Mouse (Mus musculus) heart, embryonic 16.5 days (tissue): Measurements from ENCODE around the gene Tiam2. TPM values are rescaled to one million over a fixed set of nuclear protein-coding genes. Genes with fewer than 3 reads are reported as not detected.

ENCODE experiments used
- ATAC-seq: fragments of 200-750 bp; cut with Nextera tagmentation; replicated peaks from 2 replicates; pipeline ENCODE4 v1.8.0; 2017; ENCODE audit warnings: moderate number of reproducible peaks; ENCODE audit not compliant: insufficient read depth, low FRiP score; ENCODE audit errors: extremely low read depth
- H3K27ac ChIP-seq: fragments of 300-500 bp; sonication (generic); 2 replicates; pipeline ENCODE4 v1.5.1; 2014; ENCODE audit warnings: mild to moderate bottlenecking, low read length, control low read depth, moderate library complexity
- H3K27me3 ChIP-seq: fragments of 300-500 bp; sonication (generic); 2 replicates; pipeline ENCODE4 v1.6.1; 2014; ENCODE audit warnings: low read length, mixed read lengths; ENCODE audit not compliant: control insufficient read depth, insufficient read depth
- H3K36me3 ChIP-seq: fragments of 300-500 bp; sonication (generic); 2 replicates; pipeline ENCODE4 v1.6.1; 2014; ENCODE audit not compliant: control insufficient read depth, insufficient read depth
- H3K4me1 ChIP-seq: fragments of 300-500 bp; sonication (generic); 2 replicates; pipeline ENCODE4 v1.6.1; 2014; ENCODE audit warnings: low read length, mixed read lengths; ENCODE audit not compliant: control insufficient read depth, insufficient read depth
- H3K4me2 ChIP-seq: fragments of 300-500 bp; sonication (generic); 2 replicates; pipeline ENCODE4 v1.6.1; 2014; ENCODE audit warnings: low read depth, mild to moderate bottlenecking, control low read depth, low read length
- H3K4me3 ChIP-seq: fragments of 300-500 bp; sonication (generic); 2 replicates; pipeline ENCODE4 v1.5.1; 2014; ENCODE audit warnings: mild to moderate bottlenecking, control low read depth, low read length
- H3K9ac ChIP-seq: fragments of 300-500 bp; sonication (generic); 2 replicates; pipeline ENCODE4 v1.6.1; 2014; ENCODE audit warnings: low read length, control low read depth
- H3K9me3 ChIP-seq: fragments of 300-500 bp; sonication (generic); replicated peaks from 2 replicates; pipeline ENCODE4 v1.6.1; 2016; ENCODE audit warnings: low read length; ENCODE audit not compliant: control insufficient read depth
- WGBS: fragments of 180-500 bp; shearing (Covaris S2); extraction: QIAGEN DNeasy Blood & Tissue Kit; methylation state at CpG from one replicate; pipeline ENCODE4 v1.1.7; 2014; 5-methylcytosine and 5-hydroxymethylcytosine counted together
- polyA plus RNA-seq: library from polyadenylated mRNA; unstranded; fragments of >200 nt; fragmentation: Nextera tagmentation; extraction: Ambion mirVana; gene quantifications from 2 replicates; pipeline ENCODE4 v1.2.1, GENCODE M21; 2015

Gene Tiam2
- polyA plus RNA-seq, 1 experiment from 2014 or later: 3.5 TPM

DNA sequence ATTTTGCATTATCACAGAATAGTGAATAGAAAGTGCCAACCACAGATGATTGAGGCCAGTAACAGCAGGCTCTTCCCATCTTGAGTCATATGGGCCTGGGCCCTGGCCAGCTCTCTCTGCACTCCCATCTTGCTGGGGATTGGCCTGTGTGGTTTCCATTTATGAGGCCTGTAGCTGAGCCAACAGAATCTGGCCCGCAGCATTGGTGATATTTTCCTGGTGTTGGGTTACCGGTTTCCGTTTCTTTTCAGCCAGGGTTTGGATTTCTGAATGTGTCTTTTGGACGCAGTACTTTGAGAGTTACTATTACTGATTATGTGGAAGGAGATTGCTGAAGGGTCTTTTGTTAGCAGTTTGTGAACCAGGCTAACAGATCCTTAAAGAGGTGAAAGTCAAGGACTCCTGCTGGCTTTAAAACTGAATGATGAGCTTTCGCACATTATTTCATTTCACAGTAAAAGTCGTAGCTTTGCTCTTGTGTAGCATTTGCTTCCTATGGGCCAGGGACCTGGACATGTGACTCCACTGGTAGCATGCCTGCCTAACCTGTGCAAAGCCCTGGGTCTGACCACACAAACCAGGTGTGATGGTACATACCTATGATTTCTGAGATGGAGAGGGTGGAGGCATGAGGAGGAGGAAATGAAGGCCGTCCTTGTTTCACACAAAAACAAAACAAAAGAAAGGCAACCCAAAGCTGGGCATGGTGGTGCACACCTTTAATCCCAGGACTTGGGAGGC, 5.5 kb downstream of the Tiam2 start:
- Histone ChIP-seq H3K9me3 (no peaks in the 10 kb centered on the region), H3K27ac (peak overlapping the region; percentile 35; the same call in 1 of the 2 replicates)

DNA sequence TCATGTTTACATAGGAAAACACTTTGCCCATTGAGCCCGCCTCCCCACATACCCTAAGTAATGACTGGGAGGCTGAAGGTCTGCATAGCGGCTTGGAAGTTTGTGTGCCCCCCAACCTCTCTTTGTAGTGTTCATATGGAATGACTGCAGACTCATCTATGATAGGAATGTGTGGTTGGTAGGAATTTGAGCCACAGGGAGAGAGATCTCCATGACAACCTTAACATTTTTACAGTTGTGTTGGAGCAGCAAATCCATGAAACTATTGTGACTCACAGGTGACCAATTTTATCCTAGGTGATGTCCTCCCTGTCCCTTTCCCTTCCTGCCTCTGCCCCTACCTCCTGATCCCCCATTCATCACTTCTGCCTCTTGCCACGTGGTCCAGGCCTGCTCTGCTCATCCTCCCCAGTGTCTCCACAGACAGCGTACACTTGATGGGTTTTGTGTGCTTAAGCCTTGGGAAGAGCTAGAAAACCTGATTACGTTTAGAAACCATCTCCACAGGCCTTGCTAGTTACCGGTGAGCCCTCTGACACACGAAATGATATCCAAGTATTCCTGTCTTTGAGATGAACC, 9.9 kb downstream of the Tiam2 start:
- Histone ChIP-seq H3K36me3 (no peaks in the 10 kb centered on the region), H3K9me3 (no peaks in the 10 kb centered on the region), H3K4me1 (no peaks in the 10 kb centered on the region), H3K4me2 (no peak overlapping the region), H3K4me3 (no peak overlapping the region), H3K27me3 (no peaks in the 10 kb centered on the region), H3K27ac (no peak overlapping the region), H3K9ac (no peak overlapping the region)
- no peak for ATAC-seq
- 79% methylated on average over 7 of the region's 7 CpGs for WGBS

More for the DNA sequence above, 5.5 kb downstream of the Tiam2 start:
- Histone ChIP-seq H3K27me3 (no peaks in the 10 kb centered on the region; the same call in 1 of the 2 replicates), H3K9ac (no peak overlapping the region), H3K36me3 (no peaks in the 10 kb centered on the region), H3K4me2 (no peak overlapping the region), H3K4me3 (no peak overlapping the region), H3K4me1 (0 out of 2 replicates have a peak, but pooled peaks cover 6% of the 10 kb centered on the region)
- WGBS: 70% methylated on average over 7 of the region's 7 CpGs
- peak; percentile 75 for ATAC-seq

DNA sequence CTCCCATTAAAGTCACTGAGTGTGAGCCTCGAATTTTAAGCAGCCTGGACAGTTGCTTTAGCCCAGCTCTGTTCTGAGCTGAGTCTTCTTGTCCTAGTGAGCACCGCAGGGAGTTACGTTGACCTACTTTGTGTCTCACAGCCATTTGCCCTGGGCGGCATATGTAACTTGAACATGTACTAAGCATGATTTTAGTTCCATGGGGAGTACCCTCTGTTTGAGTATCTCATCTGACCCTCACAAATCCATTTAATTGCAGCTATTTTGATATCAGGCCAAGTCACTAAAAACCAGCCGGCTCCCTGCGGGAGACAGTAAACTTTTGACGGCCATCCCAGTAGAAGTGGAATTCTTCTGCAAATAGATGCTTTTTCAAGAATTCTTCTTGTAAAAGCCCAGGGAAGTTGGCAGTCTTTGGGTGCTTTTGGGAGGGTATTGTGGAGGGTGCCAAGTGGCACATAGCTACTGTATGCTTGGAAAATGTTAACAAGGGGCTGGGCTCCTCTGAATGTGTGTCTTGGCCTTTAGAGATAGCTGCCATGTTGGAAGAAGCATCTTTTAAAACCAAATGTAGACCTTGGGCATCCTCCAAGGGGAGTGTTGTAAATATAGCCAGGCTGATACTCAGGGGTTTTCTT, 10.6 kb downstream of the Tiam2 start:
- 74% methylated on average over 7 of the region's 7 CpGs for WGBS
- no peak for ATAC-seq
- no peak overlapping the region for H3K4me2 ChIP-seq
- no peaks in the 10 kb centered on the region for H3K9me3 ChIP-seq
- no peaks in the 10 kb centered on the region for H3K27me3 ChIP-seq
- H3K4me3 ChIP-seq: no peak overlapping the region
- no peaks in the 10 kb centered on the region for H3K4me1 ChIP-seq
- H3K36me3 ChIP-seq: no peaks in the 10 kb centered on the region
- H3K27ac ChIP-seq: no peak overlapping the region
- H3K9ac ChIP-seq: no peak overlapping the region

DNA sequence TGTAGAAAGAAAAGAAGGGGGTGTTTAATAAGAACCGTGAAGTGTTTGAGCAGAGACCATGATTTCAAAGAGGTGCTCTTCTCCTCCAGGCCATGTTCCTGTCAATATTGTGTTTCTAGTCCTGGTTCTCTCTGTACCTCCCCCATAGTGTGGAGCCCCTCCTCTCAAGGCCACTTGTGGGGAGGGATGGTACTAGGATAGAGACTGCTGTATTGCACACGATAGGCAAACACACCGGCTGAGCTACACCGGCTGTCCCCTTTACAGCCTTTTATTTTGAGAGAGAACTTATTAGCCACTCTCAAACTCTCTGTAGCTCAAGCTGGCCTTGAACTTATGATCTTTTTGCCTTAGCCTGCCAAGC, 11.1 kb downstream of the Tiam2 start:
- Histone ChIP-seq H3K4me3 (no peak overlapping the region), H3K27me3 (no peaks in the 10 kb centered on the region), H3K27ac (no peak overlapping the region), H3K9me3 (no peaks in the 10 kb centered on the region), H3K36me3 (no peaks in the 10 kb centered on the region), H3K4me2 (no peak overlapping the region), H3K9ac (no peak overlapping the region), H3K4me1 (no peaks in the 10 kb centered on the region)
- ATAC-seq: no peak
- 82% methylated on average over 4 of the region's 4 CpGs for WGBS

DNA sequence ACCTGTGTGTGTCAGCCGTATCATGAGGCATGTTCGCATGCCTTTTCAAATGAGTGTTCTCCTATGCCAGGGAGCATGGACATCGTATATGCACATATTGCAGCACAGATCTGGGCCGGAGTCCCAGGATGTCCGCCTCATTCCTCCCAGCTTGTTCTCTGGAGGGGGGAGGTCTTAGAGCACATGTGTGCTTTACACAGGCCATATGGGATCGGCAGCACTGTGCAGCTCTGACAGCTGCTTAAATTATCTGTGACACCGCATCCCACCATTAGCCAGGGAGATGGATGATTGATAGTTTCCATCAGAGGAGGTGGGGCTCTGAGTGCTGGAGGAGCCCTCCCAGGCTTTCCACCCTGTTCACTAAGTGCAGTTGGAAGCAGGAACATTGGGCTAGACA, 12.4 kb downstream of the Tiam2 start:
- Histone ChIP-seq H3K36me3 (no peaks in the 10 kb centered on the region), H3K27me3 (no peaks in the 10 kb centered on the region), H3K9me3 (no peaks in the 10 kb centered on the region), H3K4me3 (no peak overlapping the region), H3K4me1 (no peaks in the 10 kb centered on the region), H3K9ac (no peak overlapping the region), H3K4me2 (no peak overlapping the region), H3K27ac (no peak overlapping the region)
- ATAC-seq: no peak
- 65% methylated on average over 7 of the region's 7 CpGs for WGBS

DNA sequence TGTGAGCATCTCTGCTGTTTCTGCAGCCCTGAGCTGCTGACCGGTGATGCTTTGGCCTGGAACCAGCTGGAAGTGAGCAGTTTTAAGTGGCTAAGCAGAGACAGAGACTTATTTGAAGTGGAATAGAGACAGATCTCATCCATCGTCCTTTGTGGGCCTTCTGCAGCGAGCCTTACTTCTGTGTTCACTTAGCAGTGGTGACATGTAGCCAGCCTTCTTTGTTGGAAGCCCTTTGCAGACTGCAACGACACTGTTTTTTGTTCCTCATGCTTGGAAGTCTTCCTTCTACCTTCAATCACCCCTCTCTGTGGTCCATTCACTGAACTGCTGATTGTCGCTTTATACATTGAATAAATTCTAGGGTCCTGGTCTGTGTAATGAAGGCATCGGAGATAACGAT, 18.5 kb downstream of the Tiam2 start:
- no peak overlapping the region for H3K9ac ChIP-seq
- no peak for ATAC-seq
- H3K4me3 ChIP-seq: no peak overlapping the region
- no peaks in the 10 kb centered on the region for H3K9me3 ChIP-seq
- no peaks in the 10 kb centered on the region for H3K4me1 ChIP-seq
- H3K36me3 ChIP-seq: no peaks in the 10 kb centered on the region
- H3K27ac ChIP-seq: no peak overlapping the region
- no peak overlapping the region for H3K4me2 ChIP-seq
- no peaks in the 10 kb centered on the region for H3K27me3 ChIP-seq
- WGBS: 73% methylated on average over 7 of the region's 7 CpGs

DNA sequence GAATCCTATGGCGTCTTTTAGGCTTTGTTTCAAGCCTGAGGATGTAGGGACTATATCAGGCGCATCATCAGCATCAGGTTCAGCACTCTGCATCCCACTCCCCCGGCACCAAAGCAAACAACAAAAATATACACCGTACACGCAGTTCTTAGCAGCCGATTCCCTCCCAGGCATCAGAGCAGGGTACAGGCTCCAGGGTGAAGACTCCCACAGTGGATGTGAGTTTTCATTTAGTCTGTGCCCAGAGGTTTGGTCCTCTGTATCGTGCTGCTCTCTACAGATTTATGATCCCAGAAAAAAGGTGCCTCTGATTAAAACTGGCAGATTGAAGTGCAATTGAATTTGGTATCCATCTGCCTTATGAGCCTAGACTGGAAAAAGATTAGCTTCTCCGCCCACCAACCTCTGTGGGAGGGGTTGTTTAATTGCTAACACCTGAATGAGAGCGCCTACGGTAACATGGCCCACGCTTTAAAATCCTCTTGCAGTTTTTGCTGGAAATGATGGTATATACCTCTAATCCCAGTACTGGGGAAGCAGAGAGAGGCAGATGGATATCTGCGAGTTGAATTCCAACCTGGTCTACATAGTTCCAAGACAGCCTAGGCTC, 19.0 kb downstream of the Tiam2 start:
- H3K4me1 ChIP-seq: no peaks in the 10 kb centered on the region
- no peaks in the 10 kb centered on the region for H3K27me3 ChIP-seq
- WGBS: 79% methylated on average over 12 of the region's 12 CpGs
- H3K4me2 ChIP-seq: no peak overlapping the region
- no peak overlapping the region for H3K4me3 ChIP-seq
- no peak overlapping the region for H3K9ac ChIP-seq
- no peak for ATAC-seq
- H3K27ac ChIP-seq: no peak overlapping the region
- no peaks in the 10 kb centered on the region for H3K9me3 ChIP-seq
- no peaks in the 10 kb centered on the region for H3K36me3 ChIP-seq

DNA sequence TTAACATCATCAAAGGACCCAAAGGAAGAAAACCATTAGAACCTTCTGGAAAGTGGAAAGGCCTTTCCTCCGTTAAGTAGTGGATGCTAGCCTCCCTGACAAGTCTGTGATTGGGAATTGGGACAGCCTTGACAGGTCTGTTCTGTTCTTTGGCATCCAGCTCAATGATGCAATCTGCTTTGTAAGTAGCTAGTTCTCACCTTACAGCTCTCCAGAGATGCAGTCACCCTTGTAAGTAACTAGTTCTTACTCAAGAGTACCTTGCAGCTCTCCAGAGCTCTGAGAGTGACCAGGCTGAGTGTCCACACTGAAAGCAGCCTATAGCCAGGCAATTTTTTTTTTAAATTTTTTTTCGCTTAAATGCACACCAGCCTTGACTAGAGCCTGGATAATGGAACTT, 21.4 kb downstream of the Tiam2 start:
- Histone ChIP-seq H3K9me3 (no peaks in the 10 kb centered on the region), H3K36me3 (no peaks in the 10 kb centered on the region)
- WGBS: 72% methylated on average over 2 of the region's 2 CpGs

DNA sequence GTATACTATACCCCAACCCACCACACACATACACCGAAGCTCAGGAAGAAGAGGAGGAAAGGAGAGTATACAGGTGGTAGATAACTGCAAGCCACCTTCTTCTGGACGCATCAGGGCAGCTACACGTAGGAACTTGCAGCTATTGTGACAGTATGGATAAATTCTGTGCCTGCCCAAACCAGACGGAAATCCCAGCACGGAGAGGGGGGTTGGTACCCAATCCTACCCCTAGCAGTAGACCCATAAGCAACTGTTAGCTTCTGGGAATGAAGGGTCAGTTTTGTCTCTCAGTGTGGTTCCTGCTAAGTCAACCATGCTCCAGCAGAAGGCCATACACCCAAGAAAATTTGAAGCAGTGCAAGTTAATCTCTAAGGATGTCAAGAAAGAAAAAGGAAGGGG, 23.0 kb downstream of the Tiam2 start:
- Histone ChIP-seq H3K4me1 (no peaks in the 10 kb centered on the region), H3K4me2 (no peak overlapping the region), H3K36me3 (no peaks in the 10 kb centered on the region), H3K27ac (no peak overlapping the region), H3K9ac (no peak overlapping the region), H3K4me3 (no peak overlapping the region), H3K27me3 (no peaks in the 10 kb centered on the region), H3K9me3 (no peaks in the 10 kb centered on the region)
- WGBS: 79% methylated on average over 5 of the region's 5 CpGs
- ATAC-seq: no peak

More for the DNA sequence above, 21.4 kb downstream of the Tiam2 start:
- H3K27me3 ChIP-seq: no peaks in the 10 kb centered on the region
- no peak overlapping the region for H3K4me2 ChIP-seq
- no peaks in the 10 kb centered on the region for H3K4me1 ChIP-seq
- no peak overlapping the region for H3K4me3 ChIP-seq
- H3K9ac ChIP-seq: no peak overlapping the region
- H3K27ac ChIP-seq: no peak overlapping the region
- no peak for ATAC-seq
